Mouse (Mus musculus): Measurements from ENCODE around the gene Snrpg.
"Not testable (repeated sequence)": the region's sequence is repeated elsewhere in the genome, so short reads cannot be mapped to it uniquely, and the experiment has no call there.

Snrpg gene

DNA sequence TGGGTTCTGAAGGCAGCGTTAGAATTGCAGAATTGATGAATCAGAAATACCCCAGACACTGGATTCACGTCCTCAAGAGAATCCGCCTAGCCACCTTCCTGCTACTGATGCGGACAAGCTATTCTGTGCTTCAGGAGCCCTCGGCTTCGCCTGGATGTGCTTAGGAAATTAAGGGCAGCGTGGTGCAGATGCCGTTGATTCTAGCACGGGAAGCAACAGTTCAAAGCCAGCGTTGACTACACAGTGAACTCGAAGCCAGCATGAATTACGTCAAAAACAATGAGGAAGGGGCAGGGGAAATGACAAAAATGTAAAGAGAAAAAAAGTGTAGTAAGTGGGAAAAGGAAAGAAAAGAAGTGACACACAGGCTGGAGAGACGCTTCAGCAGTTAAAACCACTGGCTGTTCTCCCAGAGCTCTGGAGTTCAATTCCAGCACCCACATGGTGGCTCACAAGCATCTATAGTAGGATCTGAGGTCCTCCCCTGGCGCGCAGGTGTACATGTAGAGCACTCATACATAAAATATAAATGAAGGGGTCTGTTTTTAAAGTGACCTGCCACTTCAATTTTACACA is at the start of gene Snrpg:
TSS of gene Snrpg (plus strand) at position 541 of the 576 bp plus-strand sequence.
- DNase-seq (ENCODE audit: low read depth, low spot score), result no peak

DNA sequence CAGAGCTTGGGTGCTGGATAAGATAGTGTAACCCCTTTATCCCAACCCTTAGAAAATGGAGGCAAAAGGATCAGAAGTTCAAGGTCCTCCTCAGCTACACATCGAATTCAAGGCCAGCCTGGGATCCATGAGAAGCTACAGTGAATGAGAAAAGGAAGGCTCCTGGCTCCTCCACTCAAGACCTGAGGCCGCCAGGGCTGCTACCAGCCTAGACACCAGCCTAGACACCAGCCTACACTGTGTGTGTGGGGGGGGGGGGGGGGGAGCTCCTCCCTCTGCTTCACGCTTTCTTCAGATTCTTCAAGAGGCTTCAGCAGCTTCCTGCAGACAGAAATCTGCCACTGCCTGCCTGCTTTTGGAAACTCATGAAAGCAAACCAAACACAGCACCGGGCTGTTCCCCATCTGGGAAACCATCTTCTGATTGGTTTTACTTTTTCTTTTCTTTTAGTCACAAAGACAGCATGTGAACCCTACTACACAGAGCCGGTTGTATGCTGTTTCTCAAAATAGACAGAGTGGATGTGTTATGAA is 49.0 kb upstream of the Snrpg start:
- DNase-seq (ENCODE audit: low read depth, low spot score), result no peak

DNA sequence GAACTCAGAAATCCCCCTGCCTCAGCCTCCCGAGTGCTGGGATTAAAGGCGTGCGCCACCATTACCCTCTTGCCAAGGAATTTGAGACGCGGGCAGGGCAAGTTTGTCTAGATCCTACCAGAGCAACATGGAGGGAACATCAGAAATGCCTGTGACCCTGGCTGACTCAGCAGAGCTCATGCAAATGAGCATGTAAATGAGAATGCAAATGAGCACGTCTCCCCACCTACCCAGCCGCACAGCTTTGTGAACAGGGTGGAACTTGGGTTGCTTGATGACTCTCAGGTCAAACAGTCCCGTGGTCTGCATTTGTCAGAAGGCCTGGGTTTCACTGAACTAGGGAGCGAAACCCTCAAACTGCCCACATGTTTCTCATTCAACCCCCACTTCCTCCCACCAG is 48.1 kb upstream of the Snrpg start:
- no peak for DNase-seq (ENCODE audit: low read depth, low spot score)

DNA sequence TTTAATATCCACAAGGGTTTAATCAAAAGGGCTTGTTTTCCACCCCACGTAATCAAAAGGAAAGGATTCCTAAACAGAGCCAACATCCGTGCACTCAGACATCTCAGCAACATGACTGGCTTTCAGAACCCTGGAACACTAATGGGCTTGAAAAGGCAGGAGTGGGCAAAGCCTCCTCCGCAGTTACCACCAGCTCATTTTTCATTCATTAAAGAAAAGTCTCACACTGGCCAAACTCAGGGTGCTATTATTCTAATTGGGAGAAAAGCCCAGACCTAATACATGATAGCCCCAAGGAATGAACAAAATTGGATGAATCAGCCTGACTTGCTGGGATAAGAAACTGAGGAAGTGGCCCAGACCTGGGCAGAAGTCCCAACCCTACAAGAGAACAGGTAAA is 46.7 kb upstream of the Snrpg start:
- DNase-seq (ENCODE audit: low read depth, low spot score), result no peak

DNA sequence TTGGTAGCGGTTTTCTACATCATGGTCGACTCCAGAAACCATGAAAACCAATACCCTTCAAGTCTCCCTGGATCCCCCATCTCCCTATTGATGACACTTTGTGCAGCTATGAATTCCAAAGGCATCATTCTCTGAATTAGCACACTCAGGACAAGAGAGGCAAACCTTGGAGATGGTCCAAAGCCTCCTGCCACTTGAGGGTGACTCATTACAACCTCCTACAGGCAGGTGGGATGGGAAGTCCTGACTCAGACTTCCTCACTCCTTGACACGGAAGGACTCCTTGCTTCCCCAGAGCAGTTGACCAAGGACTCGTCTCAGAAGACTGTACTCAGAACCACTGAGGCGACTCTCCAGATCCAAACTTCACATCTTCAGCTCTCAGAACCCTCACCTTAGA is 45.5 kb upstream of the Snrpg start:
- DNase-seq (ENCODE audit: low read depth, low spot score), result no peak

DNA sequence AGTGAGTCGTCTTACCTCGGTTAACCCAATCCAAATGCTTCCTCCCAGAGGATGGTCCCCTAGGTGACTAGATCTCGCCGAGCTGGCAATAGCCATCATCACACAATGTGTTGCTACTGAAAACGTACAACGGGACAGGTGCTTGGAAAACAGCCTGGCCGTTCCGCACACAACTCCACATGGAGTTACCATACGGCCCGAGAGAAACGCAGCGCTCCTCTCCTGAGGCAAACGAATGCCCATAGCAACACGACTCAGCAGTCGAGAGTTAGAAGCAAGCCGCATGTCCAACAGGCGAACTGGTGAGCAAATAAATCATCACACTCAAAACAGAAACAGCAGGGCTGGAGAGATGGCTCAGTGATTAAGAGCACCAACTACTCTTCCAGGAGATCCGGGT is 44.2 kb upstream of the Snrpg start:
- DNase-seq (ENCODE audit: low read depth, low spot score), result no peak

DNA sequence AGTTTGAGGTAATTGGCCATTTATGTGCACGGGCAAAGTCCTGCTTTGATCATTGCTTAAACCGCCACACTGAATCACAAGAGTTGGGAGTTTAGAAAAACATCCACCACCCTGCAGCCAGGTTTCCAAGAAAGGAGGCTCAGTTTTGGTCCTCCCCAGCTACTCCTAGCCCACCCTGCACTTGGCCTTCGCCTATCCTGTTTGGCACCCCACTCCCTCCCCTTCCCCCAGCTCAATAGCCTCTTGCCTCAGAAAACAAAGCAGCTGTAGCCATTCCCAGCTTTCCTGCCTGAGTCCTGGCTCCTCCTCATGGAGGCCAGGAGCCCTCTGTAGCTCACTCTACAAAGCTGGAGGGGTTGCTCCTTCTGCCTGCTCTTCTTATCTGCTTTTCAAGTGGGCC is 42.7 kb upstream of the Snrpg start:
- DNase-seq (ENCODE audit: low read depth, low spot score), result no peak

- no peak for DNase-seq (ENCODE audit: low read depth, low spot score)
These were observed 41.2 kb upstream of the Snrpg start for GRCm38 (mm10) chr6:86329943-86330342.

GRCm38 (mm10) chr6:86335121-86335849 is 35.8 kb upstream of the Snrpg start:
- DNase-seq (ENCODE audit: low read depth, low spot score), result no peak

- no peak for DNase-seq (ENCODE audit: low read depth, low spot score)
These were observed 35.2 kb upstream of the Snrpg start for GRCm38 (mm10) chr6:86335860-86336259.

DNA sequence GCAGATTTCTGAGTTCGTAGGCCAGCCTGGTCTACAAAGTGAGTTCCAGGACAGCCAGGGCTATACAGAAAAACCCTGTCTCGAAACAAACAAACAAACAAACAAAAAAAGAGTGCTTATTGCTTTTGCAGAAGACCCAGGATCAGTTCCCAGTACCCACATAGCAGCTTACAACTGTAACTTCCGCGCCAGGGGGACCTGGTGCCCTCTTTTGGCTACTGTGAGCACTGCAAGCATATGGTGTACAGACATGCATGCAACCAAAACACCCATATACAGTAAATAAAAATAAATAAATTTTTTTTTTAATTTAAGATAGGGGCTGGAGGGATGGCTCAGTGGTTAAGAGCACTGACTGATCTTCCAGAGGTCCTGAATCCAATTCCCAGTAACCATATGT is 34.8 kb upstream of the Snrpg start:
- not testable (repeated sequence) for DNase-seq (ENCODE audit: low read depth, low spot score)

- DNase-seq (ENCODE audit: low read depth, low spot score), result no peak
These were observed 27.4 kb upstream of the Snrpg start for GRCm38 (mm10) chr6:86343656-86344055.

- no peak for DNase-seq (ENCODE audit: low read depth, low spot score)
These were observed 25.0 kb upstream of the Snrpg start for GRCm38 (mm10) chr6:86346063-86346462.

DNA sequence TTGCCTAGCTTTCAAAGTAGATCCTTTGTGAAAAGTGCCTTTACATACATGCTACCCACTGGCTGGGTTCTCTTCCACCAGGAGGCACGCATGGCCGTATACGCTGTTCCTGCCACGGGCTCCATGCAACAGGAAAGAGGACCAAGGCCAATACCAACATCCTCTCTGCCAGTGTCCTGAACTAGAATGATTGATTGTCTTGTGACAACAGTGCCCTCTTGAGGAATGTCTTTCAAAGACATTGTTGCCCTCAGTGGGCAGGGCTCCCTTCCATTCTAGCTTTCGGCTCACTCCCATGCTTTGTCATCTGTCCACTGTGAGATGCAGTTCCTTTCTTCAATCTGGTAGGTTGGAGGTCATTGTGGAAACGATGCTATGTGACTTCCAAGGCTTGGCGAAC is 21.8 kb upstream of the Snrpg start:
- no peak for DNase-seq (ENCODE audit: low read depth, low spot score)

DNA sequence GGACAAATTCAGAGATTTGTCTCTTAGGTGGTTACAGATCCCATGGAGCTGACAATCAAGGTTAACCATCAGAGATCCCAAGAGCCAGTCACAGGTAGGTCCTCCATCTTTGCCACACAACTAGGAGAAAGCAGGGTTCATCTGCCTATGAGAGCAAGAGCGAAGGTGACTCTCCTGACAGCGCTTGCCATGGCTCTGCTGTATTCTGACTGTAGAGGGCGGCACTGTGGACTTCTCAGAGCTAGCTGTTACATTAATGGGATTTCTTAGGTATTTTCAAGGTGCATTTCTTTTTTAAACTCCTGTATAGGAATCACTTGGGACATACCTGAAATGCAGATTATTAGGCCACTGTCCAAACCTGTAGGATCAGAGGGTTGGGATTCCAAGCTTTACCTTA is 16.2 kb upstream of the Snrpg start:
- no peak for DNase-seq (ENCODE audit: low read depth, low spot score)

DNA sequence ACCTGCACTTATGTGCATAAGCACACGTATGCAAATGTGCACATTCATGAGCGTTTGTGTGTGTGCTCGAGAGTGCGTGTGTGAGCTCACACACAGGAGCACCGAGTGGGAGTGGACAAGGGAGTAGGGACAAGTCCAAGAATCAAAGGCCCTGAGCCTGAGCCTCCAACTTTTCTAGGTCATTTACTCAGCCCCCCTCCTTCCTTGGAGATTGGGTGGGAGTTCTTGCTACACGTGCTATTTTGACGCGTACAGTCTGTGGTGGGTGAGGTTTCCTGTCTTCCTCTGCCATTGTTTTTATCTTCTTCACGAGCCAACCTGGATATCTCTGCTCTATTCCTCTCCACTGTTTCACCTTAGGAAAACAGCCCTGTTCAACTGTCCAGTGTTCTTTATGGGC is 14.1 kb upstream of the Snrpg start:
- DNase-seq (ENCODE audit: low read depth, low spot score), result no peak

GRCm38 (mm10) chr6:86360691-86361090 is 10.4 kb upstream of the Snrpg start:
- no peak for DNase-seq (ENCODE audit: low read depth, low spot score)

DNA sequence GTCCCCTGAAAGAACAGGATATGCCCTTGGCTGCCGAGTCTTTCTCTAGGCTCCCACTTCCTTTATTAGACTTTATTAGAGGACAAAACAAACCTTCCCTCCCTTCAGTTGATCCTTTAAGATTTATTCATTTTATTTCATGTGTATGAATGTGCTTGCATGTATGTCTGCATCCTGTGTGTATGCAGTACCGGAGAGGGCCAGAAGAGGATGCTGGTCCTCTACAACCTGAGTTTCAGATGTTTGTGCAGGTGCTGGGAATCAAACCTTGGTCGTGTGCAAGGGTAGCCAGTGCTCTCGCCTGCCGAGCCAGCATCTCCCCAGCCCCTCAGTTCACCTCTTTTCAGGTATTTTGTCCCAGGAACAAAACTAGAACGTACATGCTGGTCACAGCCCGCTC is 9.7 kb upstream of the Snrpg start:
- no peak for DNase-seq (ENCODE audit: low read depth, low spot score)

- DNase-seq (ENCODE audit: low read depth, low spot score), result peak; percentile 69
These were observed 6.5 kb upstream of the Snrpg start for GRCm38 (mm10) chr6:86364442-86365141.

GRCm38 (mm10) chr6:86365371-86366124 is 5.6 kb upstream of the Snrpg start, which contains the start of gene Fam136a:
Gene Fam136a, plus strand, starts transcription at chr6:86365646.
- DNase-seq (ENCODE audit: low read depth, low spot score), result peak; percentile 90

DNA sequence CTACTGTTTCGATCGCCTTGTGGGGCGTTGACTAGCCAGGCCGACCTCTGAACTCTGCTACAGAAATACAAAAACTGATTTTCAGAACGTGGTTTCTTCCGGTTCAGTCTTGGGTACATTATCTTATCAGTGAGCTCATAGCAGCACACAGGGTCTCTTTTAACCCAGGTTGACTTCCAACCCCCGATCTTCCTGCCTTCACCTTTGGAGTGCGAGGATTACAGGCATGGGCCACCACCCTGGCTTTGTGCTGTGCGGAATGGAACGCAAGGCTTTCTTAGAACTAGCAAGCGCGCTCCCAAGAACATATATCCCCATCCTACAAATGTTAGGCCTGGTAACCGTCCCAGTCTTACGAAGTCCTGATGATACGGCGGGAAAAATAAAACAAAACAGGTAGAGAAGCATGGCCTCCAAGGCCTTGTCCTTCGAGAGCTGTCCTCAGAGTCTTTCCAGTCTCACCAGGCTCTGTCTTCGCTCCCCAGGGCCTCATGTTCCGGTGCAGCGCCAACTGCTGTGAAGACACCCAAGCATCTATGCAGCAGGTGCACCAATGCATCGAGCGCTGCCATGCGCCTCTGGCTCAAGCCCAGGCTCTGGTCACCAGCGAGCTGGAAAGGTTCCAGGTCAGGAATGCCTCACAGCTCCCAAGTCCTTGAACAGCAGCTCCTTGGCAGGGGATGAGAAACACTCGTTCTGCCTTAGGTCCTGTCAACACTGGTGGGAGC is 4.8 kb upstream of the Snrpg start:
- DNase-seq (ENCODE audit: low read depth, low spot score), result no peak

Data from c-Kit-negative CD71-positive TER-119-positive erythroid progenitor cells, embryonic 14.5 days (primary cell).